Mouse (Mus musculus) E14TG2a.4 (cell line): ENCODE data around the gene Tob2.
A peak's percentile ranks its signal among the peaks of the same experiment; 100 is the strongest.

Experiments
- CTCF ChIP-seq: conservative IDR thresholded peaks from 2 replicates; pipeline ENCODE4 v1.5.1; 2014; ENCODE audit warnings: low read length
- NANOG ChIP-seq: IDR thresholded peaks from 2 replicates; pipeline ENCODE4 v1.6.1; 2014; ENCODE audit warnings: borderline replicate concordance, low read length, mixed read lengths
- POU5F1 ChIP-seq: IDR thresholded peaks from 2 replicates; pipeline ENCODE4 v1.6.1; 2014; ENCODE audit warnings: low read length, borderline replicate concordance

DNA sequence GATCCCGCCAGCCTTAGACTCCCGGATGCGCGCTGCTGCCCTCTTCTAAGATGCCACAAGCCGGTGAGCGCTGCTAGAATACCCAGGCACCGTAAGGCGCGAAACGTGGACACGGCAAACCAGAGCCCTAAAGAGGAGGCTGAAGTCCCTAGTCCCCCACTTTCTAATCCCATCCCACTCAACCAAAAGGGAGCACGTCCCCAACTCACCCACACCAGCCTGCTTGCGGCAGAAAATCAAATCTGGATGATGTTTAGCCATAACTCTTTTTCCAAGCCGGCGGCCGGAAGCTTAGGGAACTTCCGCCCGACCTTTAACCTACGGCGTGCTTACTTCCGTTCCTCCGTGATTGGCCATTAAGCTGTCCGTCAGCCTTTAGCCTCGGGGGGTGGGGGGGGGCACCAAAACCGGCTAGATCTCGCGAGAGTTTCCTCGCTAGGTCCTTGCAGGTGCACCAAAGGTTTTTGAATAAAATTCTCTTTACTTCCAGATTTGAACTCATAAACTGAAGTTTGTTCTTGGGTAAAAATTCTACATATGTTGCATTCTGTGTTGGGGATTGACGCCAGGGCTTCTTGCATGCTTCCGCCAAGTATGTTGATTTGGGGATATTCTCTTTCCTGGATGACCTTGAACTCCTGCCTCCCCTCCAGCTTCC, 13.1 kb upstream of the Tob2 start, which contains the start of gene Phf5a:
- no peak for TF ChIP-seq CTCF
- no peak for TF ChIP-seq POU5F1
- 0 out of 2 replicates have a peak, but pooled peaks have one; percentile 3 for TF ChIP-seq NANOG
